Mouse (Mus musculus): ENCODE data around the gene Ccl2.

Ccl2 gene

GRCm38 (mm10) chr11:82038535-82038934 lies 3.2 kb downstream of the Ccl2 start, which contains the start of gene Gm17268:
Gene Gm17268, minus strand, starts transcription at chr11:82038562.
- no peak for DNase-seq

GRCm38 (mm10) chr11:82039132-82039660 lies 3.8 kb downstream of the Ccl2 start:
- DNase-seq = no peak

- DNase-seq = no peak
Measured at GRCm38 (mm10) chr11:82041671-82042080, 6.3 kb downstream of the Ccl2 start.

- no peak for DNase-seq
Measured at GRCm38 (mm10) chr11:82045471-82045870, 10.1 kb downstream of the Ccl2 start, which contains the start of gene Ccl7. Gene Ccl7, plus strand, starts transcription at chr11:82045712.

- DNase-seq = no peak
Measured at GRCm38 (mm10) chr11:82047746-82048415, 12.5 kb downstream of the Ccl2 start.

GRCm38 (mm10) chr11:82053849-82054248 lies 18.5 kb downstream of the Ccl2 start:
- no peak for DNase-seq

- no peak for DNase-seq
Measured at GRCm38 (mm10) chr11:82057646-82058045, 22.3 kb downstream of the Ccl2 start, which contains the start of gene Ccl11. Gene Ccl11, plus strand, starts transcription at chr11:82057823.

- DNase-seq = no peak
Measured at GRCm38 (mm10) chr11:82062226-82062625, 26.9 kb downstream of the Ccl2 start.

- DNase-seq = no peak
Measured at GRCm38 (mm10) chr11:82063454-82063853, 28.1 kb downstream of the Ccl2 start.

- DNase-seq = no peak
Measured at GRCm38 (mm10) chr11:82066953-82067571, 31.7 kb downstream of the Ccl2 start.

- DNase-seq = no peak
Measured at GRCm38 (mm10) chr11:82071076-82071475, 35.7 kb downstream of the Ccl2 start.

GRCm38 (mm10) chr11:82072374-82072773 lies 37.0 kb downstream of the Ccl2 start:
- no peak for DNase-seq

GRCm38 (mm10) chr11:82072984-82073383 lies 37.6 kb downstream of the Ccl2 start:
- DNase-seq = no peak

- no peak for DNase-seq
Measured at GRCm38 (mm10) chr11:82073686-82074085, 38.3 kb downstream of the Ccl2 start.

GRCm38 (mm10) chr11:82077031-82077430 lies 41.7 kb downstream of the Ccl2 start:
- DNase-seq = no peak

- no peak for DNase-seq
Measured at GRCm38 (mm10) chr11:82078136-82078730, 42.9 kb downstream of the Ccl2 start.

GRCm38 (mm10) chr11:82080865-82081264 lies 45.5 kb downstream of the Ccl2 start:
- no peak for DNase-seq

GRCm38 (mm10) chr11:82084360-82084759 lies 49.0 kb downstream of the Ccl2 start:
- no peak for DNase-seq
